Mouse (Mus musculus) cerebellum, adult 2 months (tissue): ENCODE measurements around the gene Ppp1r9b.

Experiments
- CTCF ChIP-seq: fragments of 200-500 bp; IDR thresholded peaks from 2 replicates; pipeline ENCODE4 v1.5.1; 2011; ENCODE audit warnings: low read depth, mild to moderate bottlenecking, control low read depth, low read length, moderate library complexity, borderline replicate concordance; ENCODE audit not compliant: insufficient read depth
- POLR2A ChIP-seq: fragments of 200-500 bp; IDR thresholded peaks from 2 replicates; pipeline ENCODE4 v1.6.1; 2011; ENCODE audit warnings: low read length, control low read depth, borderline replicate concordance; ENCODE audit not compliant: insufficient read depth

DNA sequence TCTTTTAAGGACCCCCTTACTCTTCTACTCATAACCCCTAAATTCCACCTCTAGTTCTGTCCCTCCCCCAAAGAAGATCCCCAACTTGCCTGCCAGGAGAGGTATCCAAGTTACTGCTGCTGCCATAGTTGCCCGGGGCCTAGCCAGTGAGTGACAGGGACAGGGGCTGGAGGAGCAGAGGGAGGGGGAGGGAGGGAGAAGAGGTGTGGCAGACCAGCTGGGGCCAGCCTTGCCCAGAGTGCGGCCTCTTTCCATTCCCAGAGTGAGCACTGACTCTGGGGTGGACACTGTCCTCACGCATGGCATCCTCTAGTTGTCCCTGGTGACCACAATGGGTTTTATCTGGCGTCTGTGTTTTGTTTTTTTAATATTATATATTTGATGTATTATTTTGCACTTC is 17.5 kb upstream of the Ppp1r9b start:
- TF ChIP-seq POLR2A (no peak), CTCF (no peak)
